Mouse (Mus musculus) forebrain, embryonic 11.5 days (tissue): ENCODE results near the gene Itprid1. TPM values are rescaled to one million over a fixed set of nuclear protein-coding genes. Genes with fewer than 3 reads are reported as not detected.

Source experiments
- ATAC-seq: fragments of 200-750 bp; cut with Nextera tagmentation; replicated peaks from 2 replicates; pipeline ENCODE4 v1.8.0; 2017; ENCODE audit warnings: moderate TSS enrichment; ENCODE audit not compliant: low FRiP score
- DNase-seq: peaks from one replicate; pipeline ENCODE4 v3.0.0-alpha.2; 2017; ENCODE audit warnings: low spot score
- H3K27ac ChIP-seq: fragments of 300-500 bp; sonication (generic); 2 replicates; pipeline ENCODE4 v1.5.1; 2014; ENCODE audit warnings: low read depth, low read length
- H3K27me3 ChIP-seq: fragments of 300-500 bp; sonication (generic); 2 replicates; pipeline ENCODE4 v1.6.1; 2014; ENCODE audit warnings: mild to moderate bottlenecking, low read length, mixed read lengths; ENCODE audit not compliant: control insufficient read depth, insufficient read depth
- H3K36me3 ChIP-seq: fragments of 300-500 bp; sonication (generic); 2 replicates; pipeline ENCODE4 v1.6.1; 2014; ENCODE audit warnings: mild to moderate bottlenecking, low read length, moderate library complexity, mixed read lengths; ENCODE audit not compliant: control insufficient read depth, insufficient read depth
- H3K4me1 ChIP-seq: fragments of 300-500 bp; sonication (generic); replicated peaks from 2 replicates; pipeline ENCODE4 v1.6.1; 2014; ENCODE audit warnings: low read length, mixed read lengths; ENCODE audit not compliant: control insufficient read depth, insufficient read depth
- H3K4me2 ChIP-seq: fragments of 300-500 bp; sonication (generic); 2 replicates; pipeline ENCODE4 v1.6.1; 2014; ENCODE audit warnings: low read depth, mild to moderate bottlenecking, low read length, moderate library complexity, mixed read lengths; ENCODE audit not compliant: severe bottlenecking
- H3K4me3 ChIP-seq: fragments of 300-500 bp; sonication (generic); 2 replicates; pipeline ENCODE4 v1.5.1; 2014; ENCODE audit warnings: low read depth, low read length
- H3K9ac ChIP-seq: fragments of 300-500 bp; sonication (generic); 2 replicates; pipeline ENCODE4 v1.6.1; 2014; ENCODE audit warnings: low read length
- H3K9me3 ChIP-seq: fragments of 300-500 bp; sonication (generic); 2 replicates; pipeline ENCODE4 v1.6.1; 2016; ENCODE audit warnings: low read length, mixed read lengths; ENCODE audit not compliant: control insufficient read depth
- WGBS: fragments of 180-500 bp; shearing (Covaris S2); extraction: QIAGEN DNeasy Blood & Tissue Kit; methylation state at CpG from one replicate; pipeline ENCODE4 v1.1.7; 2014; 5-methylcytosine and 5-hydroxymethylcytosine counted together
- polyA plus RNA-seq: library from polyadenylated mRNA; unstranded; fragments of >200 nt; fragmentation: Nextera tagmentation; extraction: Ambion mirVana; gene quantifications from 2 replicates; pipeline ENCODE4 v1.2.1, GENCODE M21; 2014

The Itprid1 gene
- polyA plus RNA-seq, 1 experiment from 2014 or later, result 0.13 TPM

- H3K4me1 ChIP-seq, result no peaks in the 10 kb centered on the region
- ATAC-seq, result peak; percentile 80
- H3K4me2 ChIP-seq, result no peak overlapping the region
- H3K9ac ChIP-seq, result no peak overlapping the region; the same call in 1 of the 2 replicates
- no peak overlapping the region for H3K4me3 ChIP-seq
- H3K36me3 ChIP-seq, result no peaks in the 10 kb centered on the region
- no peaks in the 10 kb centered on the region for H3K9me3 ChIP-seq
- 62% methylated on average over 3 of the region's 3 CpGs for WGBS
- peak overlapping the region; percentile 66 for H3K27ac ChIP-seq
- H3K27me3 ChIP-seq, result no peaks in the 10 kb centered on the region
- DNase-seq, result peak; percentile 51
Observed at GRCm38 (mm10) chr6:55920282-55920720, 83.6 kb downstream of the Itprid1 start.

GRCm38 (mm10) chr6:55920866-55921630, 84.4 kb downstream of the Itprid1 start:
- no peak for DNase-seq
- Histone ChIP-seq H3K27me3 (no peaks in the 10 kb centered on the region), H3K9me3 (no peaks in the 10 kb centered on the region), H3K36me3 (no peaks in the 10 kb centered on the region), H3K9ac (no peak overlapping the region), H3K4me3 (no peak overlapping the region), H3K4me2 (no peak overlapping the region), H3K4me1 (no peaks in the 10 kb centered on the region), H3K27ac (no peak overlapping the region)
- peak; percentile 51; the same call in 1 of the 2 replicates for ATAC-seq
- WGBS, result 78% methylated on average over 4 of the region's 4 CpGs

- no peak overlapping the region for H3K27ac ChIP-seq
- no peak overlapping the region for H3K9ac ChIP-seq
- H3K27me3 ChIP-seq, result no peaks in the 10 kb centered on the region
- DNase-seq (no peak), ATAC-seq (no peak)
- no peaks in the 10 kb centered on the region for H3K36me3 ChIP-seq
- H3K4me2 ChIP-seq, result no peak overlapping the region
- 93% methylated on average over 1 of the region's 1 CpGs for WGBS
- H3K9me3 ChIP-seq, result no peaks in the 10 kb centered on the region
- no peaks in the 10 kb centered on the region for H3K4me1 ChIP-seq
- no peak overlapping the region for H3K4me3 ChIP-seq
Observed at GRCm38 (mm10) chr6:55944709-55945108, 108.0 kb downstream of the Itprid1 start.

- H3K9ac ChIP-seq, result no peak overlapping the region
- ATAC-seq, result peak; percentile 78
- DNase-seq, result peak; percentile 61
- no peak overlapping the region for H3K4me2 ChIP-seq
- no peaks in the 10 kb centered on the region for H3K4me1 ChIP-seq
- H3K27me3 ChIP-seq, result no peaks in the 10 kb centered on the region
- 72% methylated on average over 8 of the region's 8 CpGs for WGBS
- H3K36me3 ChIP-seq, result no peaks in the 10 kb centered on the region
- no peak overlapping the region for H3K27ac ChIP-seq
- no peak overlapping the region for H3K4me3 ChIP-seq
- H3K9me3 ChIP-seq, result no peaks in the 10 kb centered on the region
Observed at GRCm38 (mm10) chr6:55950345-55951110, 113.8 kb downstream of the Itprid1 start.

- Histone ChIP-seq H3K36me3 (no peaks in the 10 kb centered on the region), H3K27me3 (no peaks in the 10 kb centered on the region), H3K9me3 (no peaks in the 10 kb centered on the region), H3K4me2 (no peak overlapping the region), H3K4me3 (no peak overlapping the region), H3K4me1 (no peaks in the 10 kb centered on the region), H3K27ac (no peak overlapping the region), H3K9ac (no peak overlapping the region)
- ATAC-seq (0 out of 2 replicates have a peak, but pooled peaks have one; percentile 58), DNase-seq (no peak)
Observed at GRCm38 (mm10) chr6:55972998-55973397, 136.3 kb downstream of the Itprid1 start.

- no peak for ATAC-seq
- H3K27ac ChIP-seq, result no peak overlapping the region
- 82% methylated on average over 2 of the region's 2 CpGs for WGBS
Observed at GRCm38 (mm10) chr6:55979766-55980165, 143.1 kb downstream of the Itprid1 start.

GRCm38 (mm10) chr6:56008711-56009110, 172.0 kb downstream of the Itprid1 start:
- DNase-seq, result no peak
- no peaks in the 10 kb centered on the region for H3K27me3 ChIP-seq
- H3K9ac ChIP-seq, result no peak overlapping the region
- no peak overlapping the region for H3K4me2 ChIP-seq
- no peak overlapping the region for H3K27ac ChIP-seq
- ATAC-seq, result no peak
- H3K9me3 ChIP-seq, result no peaks in the 10 kb centered on the region
- no peaks in the 10 kb centered on the region for H3K4me1 ChIP-seq
- H3K4me3 ChIP-seq, result no peak overlapping the region
- no peaks in the 10 kb centered on the region for H3K36me3 ChIP-seq
- WGBS, result 72% methylated on average over 4 of the region's 4 CpGs

More at GRCm38 (mm10) chr6:55979766-55980165, 143.1 kb downstream of the Itprid1 start:
- Histone ChIP-seq H3K4me2 (no peak overlapping the region), H3K9ac (no peak overlapping the region), H3K9me3 (no peaks in the 10 kb centered on the region), H3K4me3 (no peak overlapping the region), H3K4me1 (no peaks in the 10 kb centered on the region), H3K36me3 (no peaks in the 10 kb centered on the region), H3K27me3 (no peaks in the 10 kb centered on the region)
- DNase-seq, result no peak

GRCm38 (mm10) chr6:56012384-56012783, 175.7 kb downstream of the Itprid1 start:
- Histone ChIP-seq H3K27me3 (no peaks in the 10 kb centered on the region), H3K9ac (no peak overlapping the region), H3K9me3 (no peaks in the 10 kb centered on the region), H3K4me1 (no peaks in the 10 kb centered on the region), H3K4me3 (no peak overlapping the region), H3K4me2 (no peak overlapping the region), H3K36me3 (no peaks in the 10 kb centered on the region), H3K27ac (no peak overlapping the region)
- 83% methylated on average over 5 of the region's 5 CpGs for WGBS
- DNase-seq (no peak), ATAC-seq (no peak)
